Mouse (Mus musculus) lung, postnatal 0 days (tissue): ENCODE data around the gene Zfp771.

Source experiments
- CTCF ChIP-seq: IDR thresholded peaks from 2 replicates; pipeline ENCODE4 v1.5.1; 2016; ENCODE audit warnings: antibody characterized with exemption, mild to moderate bottlenecking
- EP300 ChIP-seq: IDR thresholded peaks from 2 replicates; pipeline ENCODE4 v1.6.1; 2016; ENCODE audit warnings: antibody characterized with exemption, mild to moderate bottlenecking, control low read depth

DNA sequence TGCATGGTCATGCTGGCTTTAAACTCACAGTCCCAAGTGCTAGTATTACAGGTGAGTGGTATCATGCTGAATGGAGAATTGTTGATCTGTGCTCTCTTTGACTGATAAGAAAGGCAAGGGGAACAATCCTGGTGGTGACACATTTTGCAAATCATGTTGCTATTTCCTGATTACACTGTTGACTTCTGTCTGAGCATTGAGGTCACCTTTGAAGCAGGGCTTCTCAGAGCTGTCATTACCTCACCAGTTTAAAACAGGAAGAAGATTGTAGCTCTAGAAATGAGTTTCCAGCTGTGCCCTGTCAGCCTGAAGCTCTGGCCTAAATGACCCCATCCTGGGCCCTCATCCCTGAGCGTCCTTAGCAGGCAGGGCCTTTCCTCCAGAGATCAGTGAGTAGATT is 43.9 kb downstream of the Zfp771 start:
- TF ChIP-seq CTCF (no peak), EP300 (no peak)
